Mouse (Mus musculus) spleen, adult 2 months (tissue): Measurements from ENCODE around the gene Hnrnph3.

Experiments used
- CTCF ChIP-seq: fragments of 200-500 bp; IDR thresholded peaks from 2 replicates; pipeline ENCODE4 v1.5.1; 2011; ENCODE audit warnings: mild to moderate bottlenecking, inconsistent platforms; ENCODE audit not compliant: insufficient read depth, insufficient read length, insufficient replicate concordance; ENCODE audit errors: extremely low read depth
- POLR2A ChIP-seq: fragments of 200-500 bp; IDR thresholded peaks from 2 replicates; pipeline ENCODE4 v1.6.1; 2011; ENCODE audit warnings: low read depth, low read length, inconsistent platforms

GRCm38 (mm10) chr10:63062696-63063095, 38.7 kb upstream of the Hnrnph3 start:
- TF ChIP-seq CTCF: no peak
- TF ChIP-seq POLR2A: no peak
